Mouse (Mus musculus) megakaryocyte, embryonic 14.5 days (primary cell): ENCODE measurements around the gene Gm6309.

Source experiments
- FLI1 ChIP-seq: IDR thresholded peaks from 2 replicates; pipeline ENCODE4 v1.6.1; 2012; ENCODE audit warnings: low read length, inconsistent platforms, mixed read lengths
- GATA1 ChIP-seq: IDR thresholded peaks from 3 replicates; pipeline ENCODE4 v1.6.1; 2012; ENCODE audit warnings: mixed read lengths, low read length, inconsistent platforms, borderline replicate concordance

DNA sequence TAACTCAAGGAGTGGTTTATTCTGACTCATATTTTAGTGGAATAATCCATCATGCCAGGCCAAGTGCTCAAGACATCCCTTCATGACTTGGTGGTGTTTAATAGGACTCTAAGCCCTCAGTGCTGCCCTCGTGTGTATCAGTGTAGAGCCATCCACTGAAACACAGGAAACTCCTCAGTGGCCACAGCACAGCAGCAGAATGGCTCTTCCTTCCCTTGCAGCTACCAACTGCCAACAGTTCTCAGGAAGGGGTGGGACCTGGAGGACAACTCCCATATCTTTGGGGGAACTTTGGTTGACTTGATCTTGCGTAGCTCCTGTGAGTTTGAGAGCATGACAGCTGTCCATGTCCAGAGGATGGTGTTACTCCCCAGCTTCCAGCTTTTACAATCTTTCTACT, 33.4 kb upstream of the Gm6309 start:
- no peak for TF ChIP-seq GATA1
- no peak for TF ChIP-seq FLI1
